Mouse (Mus musculus) yolk sac, embryonic 10.5 days (tissue): ENCODE measurements at regions not wholly inside any gene's neighbourhood (a gene's known extent, or its start where the extent isn't known, plus 50 kb on each side); places are given as distances from the start of the nearest gene placed in this dataset.

Experiments
- DNase-seq: peaks from one replicate; pipeline ENCODE4 v3.0.0-alpha.2; 2017; ENCODE audit warnings: low spot score

DNA sequence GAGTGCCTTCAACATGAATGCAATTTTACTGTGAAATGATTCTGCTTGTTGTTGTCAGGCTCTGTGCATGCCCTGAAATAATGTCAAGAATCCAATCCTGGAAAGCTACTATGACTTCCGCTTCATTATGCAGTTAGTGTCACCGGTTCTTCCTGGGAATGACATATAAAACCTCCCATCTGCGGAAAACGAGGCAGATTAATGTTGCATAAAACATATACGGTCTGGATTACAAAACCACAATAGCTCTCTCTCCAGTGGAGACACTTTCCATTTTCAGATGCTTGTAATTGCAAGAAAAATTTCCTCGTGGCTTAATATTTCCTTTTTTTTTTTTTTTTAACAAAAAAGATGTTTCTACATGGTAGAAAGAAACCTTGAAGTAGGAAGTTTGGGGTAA lies 198.2 kb upstream of the Chl1 start:
- no peak for DNase-seq

DNA sequence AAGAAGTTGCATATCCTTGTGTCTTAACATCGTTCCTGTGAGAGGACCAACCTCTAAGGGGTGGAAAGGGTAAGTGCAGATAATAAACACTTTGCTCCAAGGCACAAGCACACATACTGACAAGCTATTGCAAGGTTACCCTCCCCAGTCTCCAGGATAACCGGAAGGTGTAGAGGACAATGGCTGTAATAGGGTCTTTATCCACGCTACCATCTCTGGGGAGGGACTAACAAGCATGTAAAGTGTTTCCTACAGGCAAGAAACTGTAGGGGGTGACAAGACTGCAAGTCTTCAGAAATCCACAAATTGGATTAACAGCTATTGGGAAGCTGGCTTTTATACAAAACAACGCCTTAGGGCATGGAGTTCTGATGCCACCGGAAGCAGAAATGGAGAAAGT lies 197.5 kb upstream of the Chl1 start:
- no peak for DNase-seq

DNA sequence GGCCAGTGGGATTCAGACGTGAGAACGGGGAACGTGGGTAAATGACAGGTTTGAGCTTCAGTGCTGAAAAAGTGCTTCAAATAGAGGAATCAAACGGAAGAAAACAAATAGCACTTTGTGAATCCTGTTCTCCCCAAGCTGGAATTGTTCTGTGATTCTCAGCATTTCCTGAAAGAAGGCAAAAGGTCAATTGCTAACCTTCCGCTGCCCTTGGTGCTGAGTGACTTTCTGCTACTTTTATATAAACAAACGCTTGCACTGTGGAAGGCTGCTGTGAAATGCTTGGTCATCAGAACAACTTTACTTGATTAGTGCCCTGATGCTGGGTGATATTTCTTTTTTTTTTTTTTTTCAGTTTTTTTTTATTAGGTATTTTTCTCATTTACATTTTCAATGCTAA lies 192.3 kb upstream of the Chl1 start:
- DNase-seq: peak; percentile 25

DNA sequence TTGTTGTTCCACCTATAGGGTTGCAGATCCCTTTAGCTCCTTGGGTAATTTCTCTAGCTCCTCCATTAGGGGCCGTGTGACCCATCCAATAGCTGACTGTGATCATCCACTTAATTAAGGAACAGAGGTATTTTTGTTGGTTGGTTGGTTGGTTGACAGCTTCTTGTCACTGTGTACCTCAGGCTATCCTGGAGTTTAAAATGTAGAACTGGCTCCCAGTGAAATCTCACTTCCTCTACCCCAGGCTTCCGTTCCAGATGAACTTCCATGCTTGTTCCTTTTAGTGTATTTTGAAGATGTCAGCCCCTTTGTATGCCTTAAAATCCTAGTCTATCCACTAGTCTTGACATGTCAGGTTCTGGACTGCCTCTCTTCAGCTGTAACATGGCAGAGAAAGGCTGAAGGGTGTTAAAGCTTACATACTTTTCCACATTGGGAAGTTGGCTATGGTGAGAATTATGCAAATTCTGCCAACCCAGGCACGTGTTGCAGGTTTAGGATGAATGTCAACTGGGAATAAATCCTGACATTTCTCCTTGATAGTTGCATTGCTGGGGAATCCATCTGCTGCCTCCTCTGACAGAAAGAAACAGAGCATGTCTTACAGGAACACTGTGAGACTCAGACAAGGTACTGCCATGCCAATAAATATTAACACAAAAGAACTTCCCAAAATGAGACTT lies 191.6 kb upstream of the Chl1 start:
- DNase-seq: no peak

DNA sequence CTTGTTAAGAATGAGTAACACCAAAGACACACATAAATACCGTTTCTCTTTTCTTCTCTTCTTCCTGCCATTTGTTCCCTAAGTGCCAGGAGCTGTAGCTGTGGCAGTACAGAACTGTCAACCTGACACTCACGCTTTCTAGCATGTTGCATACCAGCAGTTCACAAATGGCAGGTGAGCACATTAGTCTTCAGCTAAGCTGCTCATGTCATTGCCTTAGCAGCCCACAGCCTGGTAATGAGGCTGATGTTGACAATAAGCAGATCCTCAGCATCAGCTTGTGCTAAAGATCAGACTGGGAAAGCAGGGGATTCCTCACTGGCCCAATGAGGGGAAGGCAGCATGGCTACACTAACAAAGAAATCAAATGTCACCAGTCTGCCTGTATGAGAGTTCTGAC lies 190.4 kb upstream of the Chl1 start:
- no peak for DNase-seq

DNA sequence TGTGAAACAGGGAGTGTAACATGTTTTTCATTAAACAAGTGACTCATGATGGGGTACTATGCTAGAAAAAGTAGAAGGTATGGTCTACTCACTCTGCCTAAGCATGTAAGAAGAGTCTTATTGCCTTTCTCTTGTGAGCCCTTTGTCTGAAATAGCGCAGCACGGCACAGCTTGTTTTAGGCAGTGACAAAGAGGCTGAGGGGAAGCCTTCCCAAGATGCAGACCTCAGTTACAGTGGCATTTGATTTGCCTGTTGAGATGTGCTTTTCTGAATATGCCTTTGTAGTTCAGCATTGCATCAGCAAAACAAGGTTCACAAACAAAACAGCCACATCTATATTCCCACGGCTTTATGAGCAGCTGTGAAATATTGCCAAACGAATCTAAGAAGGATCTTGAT lies 189.8 kb upstream of the Chl1 start:
- no peak for DNase-seq

DNA sequence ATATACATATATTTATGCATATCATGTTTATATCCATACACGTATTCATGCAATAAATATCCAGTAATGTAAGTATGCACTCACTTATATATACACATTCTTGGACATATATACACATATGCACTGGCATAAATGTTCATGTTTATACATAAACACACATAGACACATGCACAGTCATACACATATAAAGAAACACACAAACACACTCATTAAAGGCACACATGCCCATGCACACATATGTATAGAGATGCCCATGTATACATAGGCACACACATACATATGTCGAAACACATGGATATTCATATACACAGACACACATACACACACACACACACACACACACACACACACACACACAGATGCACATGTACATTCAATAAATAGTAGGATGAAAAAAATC lies 189.3 kb upstream of the Chl1 start:
- no peak for DNase-seq

DNA sequence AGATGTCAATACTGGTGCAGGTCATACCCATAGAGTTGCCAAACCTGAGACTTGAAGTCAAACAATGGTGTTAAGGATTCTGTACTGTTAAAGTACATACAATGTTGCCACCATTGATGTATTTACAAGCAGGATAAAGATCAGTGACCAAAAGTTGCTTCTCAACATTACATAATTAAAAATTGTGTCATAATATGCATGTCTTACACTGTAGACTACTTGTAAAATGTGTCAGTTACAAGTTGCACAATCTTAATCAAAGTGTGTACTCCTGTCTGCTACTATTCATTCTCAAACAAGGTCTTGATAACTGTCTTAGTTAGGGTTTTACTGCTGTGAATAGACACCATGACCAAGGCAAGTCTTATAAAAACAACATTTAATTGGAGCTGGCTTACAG lies 187.9 kb upstream of the Chl1 start:
- no peak for DNase-seq

DNA sequence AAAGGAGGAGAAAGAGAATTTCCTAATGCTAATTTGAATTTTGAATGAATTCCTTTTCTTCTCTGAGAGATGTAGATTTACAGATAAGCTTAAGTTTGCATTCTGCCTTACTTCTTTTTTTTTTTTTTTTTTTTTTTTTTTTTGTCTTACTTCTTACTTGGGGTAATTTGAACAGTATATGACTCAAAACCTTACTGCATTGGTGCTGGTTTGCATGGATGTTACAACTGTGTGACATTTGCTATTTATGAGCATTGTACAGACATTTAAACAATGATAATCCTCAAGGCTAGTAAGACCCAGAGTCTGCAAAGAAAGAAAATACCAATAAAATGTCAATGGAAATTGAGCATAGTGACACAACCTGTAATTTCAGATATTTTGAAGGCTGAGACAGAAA lies 174.7 kb upstream of the Chl1 start:
- DNase-seq: no peak

DNA sequence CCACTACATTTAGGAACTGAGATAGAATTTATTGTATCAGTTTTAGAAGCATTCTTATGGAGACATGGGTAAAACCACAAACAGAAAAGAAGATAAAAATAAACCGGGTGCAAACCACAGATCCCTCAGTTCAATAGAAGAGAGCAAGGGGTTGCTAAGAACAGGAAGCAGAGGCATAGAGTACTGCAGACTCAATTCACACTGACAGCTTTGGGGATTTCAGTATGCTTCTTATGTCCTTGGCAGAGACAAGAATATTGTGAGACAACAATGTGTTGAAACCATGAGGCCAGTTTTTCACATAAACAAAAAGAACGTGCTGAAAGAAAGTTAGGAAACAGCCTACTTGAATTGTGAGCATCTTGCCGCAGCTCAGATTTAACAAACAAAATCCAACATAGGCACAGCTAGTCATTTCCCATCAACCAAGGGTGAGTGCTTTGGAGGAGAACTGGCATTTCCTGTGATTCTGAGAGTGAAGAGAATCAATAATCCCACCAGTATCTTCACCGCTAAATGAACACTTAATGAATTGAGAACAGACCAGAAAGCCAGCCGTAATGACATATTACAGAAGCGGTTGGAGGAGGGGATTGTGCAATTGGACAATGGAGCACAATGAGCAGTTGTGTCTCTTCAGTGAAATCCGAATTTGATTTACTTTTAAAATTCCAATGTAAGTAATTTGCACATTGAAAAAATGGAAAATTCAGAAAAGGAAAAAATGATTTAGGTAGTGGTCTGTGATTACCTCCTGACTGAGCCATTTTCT lies 170.2 kb upstream of the Chl1 start:
- no peak for DNase-seq

DNA sequence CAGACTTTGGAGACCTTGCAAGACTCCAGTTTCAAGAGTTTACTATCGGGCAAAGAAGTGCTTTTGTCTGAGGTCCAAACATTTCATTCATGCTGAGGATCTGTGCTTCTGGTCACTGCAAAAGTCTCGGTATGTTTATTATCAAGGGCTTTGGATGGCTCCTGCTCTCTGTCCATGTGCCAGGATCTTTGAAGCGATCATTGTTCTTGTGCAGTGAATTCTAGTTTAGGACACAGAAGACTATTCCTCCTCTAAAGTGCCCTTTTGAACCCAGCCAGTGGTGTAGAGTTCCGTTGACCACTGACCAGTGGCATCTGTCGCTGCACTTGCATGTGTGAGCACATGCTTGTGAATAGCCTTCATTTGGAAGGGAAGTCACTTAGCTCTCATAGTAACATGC lies 166.9 kb upstream of the Chl1 start:
- no peak for DNase-seq

DNA sequence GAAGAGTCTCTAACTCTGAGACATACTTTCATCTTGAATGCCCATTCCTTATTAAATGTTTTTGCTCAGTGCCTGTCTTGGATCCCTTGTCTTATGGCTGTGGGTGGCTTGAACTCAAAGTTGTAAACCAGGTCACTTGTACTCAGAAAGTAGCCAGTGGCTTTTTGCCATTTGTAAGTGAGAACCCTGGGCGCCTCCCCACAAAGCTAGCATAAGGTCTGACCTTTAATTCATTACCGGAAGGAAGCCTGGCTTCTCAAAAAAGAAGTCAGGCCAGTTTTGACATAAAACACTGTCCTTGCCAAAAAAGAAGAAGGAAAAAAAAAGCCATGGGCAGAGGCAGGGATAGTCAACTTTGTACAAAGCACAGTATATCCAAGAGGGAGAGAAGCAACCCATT lies 166.0 kb upstream of the Chl1 start:
- DNase-seq: no peak

DNA sequence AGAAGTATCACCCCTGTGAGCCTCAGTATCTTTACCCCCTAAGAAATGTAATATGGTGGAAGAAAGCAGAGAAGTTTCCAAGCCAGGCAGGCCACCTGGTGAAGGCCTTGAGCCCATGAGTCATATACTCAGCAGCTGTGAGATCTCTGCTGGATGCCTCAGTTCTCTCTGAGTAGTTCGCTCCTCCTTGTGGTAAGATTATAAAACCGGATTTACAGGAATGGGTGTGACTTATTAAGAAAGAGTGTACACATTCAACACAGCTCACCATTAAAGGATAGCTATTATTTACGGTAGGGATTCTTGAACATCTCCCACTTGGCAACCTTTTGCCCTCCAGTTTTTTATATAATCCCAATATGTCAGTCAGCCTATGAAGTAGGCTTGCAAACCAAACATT lies 165.2 kb upstream of the Chl1 start:
- no peak for DNase-seq

DNA sequence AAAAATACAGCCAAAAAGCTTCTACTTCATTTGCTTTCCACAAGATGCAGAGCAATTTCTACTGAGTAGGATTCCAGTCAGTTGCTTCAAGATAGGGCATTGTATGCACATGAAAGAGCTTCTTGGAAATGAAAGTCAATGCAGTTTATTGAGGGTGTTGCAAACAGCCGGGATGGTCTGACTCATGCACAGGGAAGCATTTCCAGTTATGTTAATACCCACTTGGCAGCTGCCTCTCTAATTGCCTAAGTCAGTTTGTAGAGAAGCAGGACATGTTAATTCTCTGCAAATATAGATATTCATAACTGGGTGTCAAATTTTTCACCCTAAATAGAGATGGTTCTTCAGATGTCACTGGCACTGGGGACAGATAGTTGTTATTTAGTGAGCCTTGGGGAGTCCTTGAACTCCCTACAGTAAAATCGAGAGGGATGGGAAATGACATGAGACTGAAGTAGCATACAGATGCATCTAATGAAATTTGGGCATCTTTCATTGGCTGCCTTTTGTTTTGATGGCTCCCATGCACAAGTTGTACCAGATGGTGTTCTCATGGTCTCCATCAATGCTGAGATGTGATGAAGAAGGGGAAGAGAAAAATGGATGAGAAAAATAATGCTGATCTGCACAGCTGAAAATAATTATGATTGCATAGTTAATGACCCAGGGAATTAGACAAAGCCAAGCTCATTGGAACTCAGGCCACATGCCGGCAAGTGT lies 157.8 kb upstream of the Chl1 start:
- DNase-seq: no peak

DNA sequence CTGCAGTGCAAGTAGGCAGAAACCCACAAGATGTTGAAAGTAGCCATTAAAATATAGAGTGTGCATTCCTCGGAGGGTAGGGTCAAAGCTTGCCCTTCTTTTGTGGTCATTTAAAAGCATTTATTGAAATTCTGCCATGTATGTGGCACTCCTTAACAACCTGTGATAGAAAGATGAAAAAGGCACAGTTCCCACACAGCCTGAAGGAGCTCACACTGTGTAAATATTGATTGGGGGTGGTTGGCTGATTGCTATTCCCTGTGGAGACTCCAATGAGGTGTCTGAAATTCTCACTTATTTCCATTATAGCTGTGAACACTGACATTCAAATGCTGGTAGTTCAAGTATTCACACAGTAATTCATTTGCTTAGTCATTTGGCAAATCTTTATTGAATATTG lies 157.0 kb upstream of the Chl1 start:
- no peak for DNase-seq

DNA sequence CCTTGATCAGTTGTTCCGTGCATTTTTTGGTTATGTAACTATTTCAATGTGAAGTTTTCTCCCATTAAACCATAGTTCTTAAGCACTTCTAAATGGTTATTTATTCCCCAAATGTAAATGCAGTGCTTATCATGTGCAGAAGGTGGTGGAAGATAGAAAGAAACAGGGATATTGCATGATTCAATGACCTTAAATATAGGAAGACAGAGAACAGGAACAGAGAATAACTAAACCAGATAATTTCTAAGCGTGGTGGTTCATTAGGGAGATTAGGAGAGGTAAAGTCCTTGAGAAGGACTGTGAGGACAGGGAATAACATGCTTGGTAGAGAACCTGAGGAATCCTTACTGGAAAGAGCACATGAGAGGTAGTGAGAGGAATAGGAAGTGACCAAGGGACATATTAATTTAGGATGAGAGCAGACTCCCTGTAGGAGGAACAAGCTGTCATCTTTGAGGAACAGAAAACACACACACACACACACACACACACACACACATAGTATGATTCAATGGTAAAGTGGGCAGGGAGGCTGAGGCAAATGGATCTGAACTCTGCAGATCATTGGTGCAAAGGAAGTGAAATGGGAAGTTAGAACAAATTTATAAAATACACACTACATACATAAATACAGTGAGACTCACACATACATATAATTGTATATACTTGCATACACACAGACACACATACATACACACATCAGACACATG lies 143.4 kb upstream of the Chl1 start:
- DNase-seq: no peak

DNA sequence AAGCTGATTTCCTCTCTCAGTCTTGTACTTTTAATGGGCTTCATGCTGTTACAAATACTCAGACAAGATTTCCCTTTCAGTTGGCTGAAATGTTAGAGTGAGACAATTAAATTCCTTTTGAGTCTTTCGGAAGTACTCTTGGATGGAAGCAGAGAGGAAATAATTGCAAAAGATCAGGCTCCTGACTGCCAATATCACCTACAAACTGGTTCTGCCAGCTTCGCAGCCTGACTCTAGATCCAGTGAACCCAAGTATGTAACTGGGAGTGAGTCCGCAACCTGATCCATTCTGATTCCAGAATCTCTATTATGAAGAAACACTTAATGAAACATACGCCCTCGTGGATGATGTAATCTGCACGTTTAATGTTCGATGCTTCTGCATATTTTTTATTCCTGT lies 135.4 kb upstream of the Chl1 start:
- no peak for DNase-seq

DNA sequence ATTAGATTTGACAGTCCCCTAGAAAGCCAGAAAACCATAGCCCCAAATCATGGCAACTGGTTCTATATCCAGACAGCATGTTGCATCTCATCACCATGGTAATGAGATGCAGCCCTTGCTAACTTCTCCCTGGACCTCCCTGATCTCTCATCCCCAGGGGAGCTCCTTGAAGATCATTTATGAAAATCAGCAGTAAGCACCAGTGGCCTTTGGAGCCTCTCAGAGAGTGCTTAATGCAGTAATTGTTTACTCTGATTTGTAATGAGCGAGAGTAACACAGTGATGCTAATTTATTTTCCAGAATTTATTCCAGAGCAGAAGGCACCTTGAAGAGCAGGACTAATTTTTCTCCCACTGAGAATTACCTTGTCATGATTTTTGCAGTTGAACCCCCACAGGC lies 133.1 kb upstream of the Chl1 start:
- no peak for DNase-seq

DNA sequence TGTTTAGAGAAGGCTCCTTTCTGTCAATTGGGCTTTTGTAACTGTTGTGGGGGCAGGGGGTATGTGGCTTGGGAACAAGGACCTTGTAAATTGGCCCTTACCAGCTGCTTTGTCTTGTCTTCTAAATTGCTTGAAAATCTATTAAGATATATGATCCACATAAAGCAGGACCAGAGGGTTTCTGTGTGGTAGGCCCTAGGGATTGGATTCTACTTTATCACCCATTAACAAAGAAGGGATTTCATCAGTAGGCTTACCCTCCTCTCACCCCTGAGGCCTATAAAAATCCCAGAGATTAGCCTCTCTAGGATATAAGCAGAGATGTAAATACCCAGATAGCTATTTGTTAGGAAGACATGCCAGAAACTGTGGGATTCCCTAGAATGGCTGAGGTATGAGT lies 132.3 kb upstream of the Chl1 start:
- no peak for DNase-seq

DNA sequence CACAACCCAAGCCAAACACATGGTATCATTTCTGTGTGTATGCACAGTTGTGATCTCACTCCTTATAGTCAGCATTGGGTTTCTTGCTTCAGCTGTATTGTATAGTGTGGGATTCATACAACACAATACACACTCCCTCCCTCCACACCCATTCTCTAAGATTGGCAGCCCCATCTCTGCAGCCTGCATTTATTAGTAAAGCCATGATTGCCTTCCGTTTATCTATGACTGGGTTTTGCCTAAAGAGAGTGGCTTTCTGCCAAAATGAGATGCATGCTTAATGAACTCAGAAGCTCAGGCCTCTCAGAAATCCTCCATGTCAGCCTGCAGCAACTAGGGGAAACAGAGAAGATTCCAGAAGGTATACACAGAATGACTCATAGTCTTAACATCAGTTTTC lies 129.4 kb upstream of the Chl1 start:
- no peak for DNase-seq

DNA sequence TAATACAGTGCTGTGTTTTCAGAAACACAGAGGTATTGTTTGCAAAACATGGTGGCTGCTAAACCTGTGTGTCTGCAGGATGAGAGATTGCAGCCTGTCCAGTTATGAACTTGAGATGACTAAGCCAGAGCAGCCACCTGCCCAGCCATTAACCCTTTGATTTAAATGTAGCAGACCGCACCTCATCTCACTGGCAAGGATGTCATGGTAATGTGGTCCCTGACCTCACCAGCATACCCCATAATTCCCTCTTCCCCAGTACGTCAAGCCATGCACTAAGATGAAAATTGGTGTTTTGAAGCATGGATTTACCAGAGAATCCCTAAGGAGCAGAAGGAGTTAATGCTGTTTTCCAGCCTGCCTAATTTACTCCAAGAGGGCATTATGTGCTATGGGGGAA lies 128.5 kb upstream of the Chl1 start:
- no peak for DNase-seq

DNA sequence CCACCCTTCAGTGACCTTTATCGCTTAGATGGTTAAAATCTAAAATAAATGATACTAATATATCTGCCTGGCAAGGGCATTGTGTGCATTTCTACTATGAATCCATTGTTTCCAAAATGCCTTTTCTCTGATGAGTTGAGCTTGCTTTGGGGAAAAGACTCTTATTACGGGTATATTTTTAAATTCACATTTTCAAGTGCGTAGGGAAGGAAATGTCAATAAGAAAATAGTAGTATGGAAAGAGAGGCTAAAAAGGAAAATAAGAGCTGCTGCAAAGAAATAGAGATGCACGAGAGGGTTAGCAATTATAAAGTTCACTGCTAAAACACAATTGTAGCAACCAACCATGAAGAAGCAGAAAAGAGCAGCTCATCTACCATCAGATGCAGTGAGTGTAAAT lies 123.8 kb upstream of the Chl1 start:
- no peak for DNase-seq

DNA sequence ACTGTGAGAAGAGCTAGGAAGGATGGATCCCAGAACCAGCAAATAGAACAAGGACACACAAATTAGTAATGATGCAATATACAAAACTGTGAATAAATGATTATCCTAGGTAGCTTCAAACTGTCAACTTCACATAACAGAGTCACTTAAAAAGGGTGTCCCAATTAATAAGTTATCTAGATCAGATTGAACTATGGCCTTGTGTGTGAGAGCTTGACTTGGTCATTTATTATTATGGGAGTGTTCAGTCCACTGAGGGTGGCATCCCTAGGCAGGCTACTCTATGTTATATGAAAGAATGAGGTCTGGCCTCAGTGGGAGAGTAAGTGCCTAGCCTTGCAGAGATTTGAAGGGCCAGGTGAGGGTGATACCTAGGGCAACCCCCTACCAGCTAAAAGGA lies 104.4 kb upstream of the Chl1 start:
- DNase-seq: no peak
